Mouse (Mus musculus) cortical plate, adult 2 months (tissue): ENCODE data around the gene Hoxb2.

Experiments
- CTCF ChIP-seq: fragments of 200-500 bp; IDR thresholded peaks from 2 replicates; pipeline ENCODE4 v1.5.1; 2011; ENCODE audit warnings: mild to moderate bottlenecking, control low read depth, low read length; ENCODE audit not compliant: insufficient read depth; ENCODE audit errors: extremely low read depth
- POLR2A ChIP-seq: fragments of 200-500 bp; IDR thresholded peaks from 2 replicates; pipeline ENCODE4 v1.6.1; 2011; ENCODE audit warnings: mild to moderate bottlenecking, low read length, control low read depth; ENCODE audit not compliant: insufficient read depth; ENCODE audit errors: extremely low read depth

DNA sequence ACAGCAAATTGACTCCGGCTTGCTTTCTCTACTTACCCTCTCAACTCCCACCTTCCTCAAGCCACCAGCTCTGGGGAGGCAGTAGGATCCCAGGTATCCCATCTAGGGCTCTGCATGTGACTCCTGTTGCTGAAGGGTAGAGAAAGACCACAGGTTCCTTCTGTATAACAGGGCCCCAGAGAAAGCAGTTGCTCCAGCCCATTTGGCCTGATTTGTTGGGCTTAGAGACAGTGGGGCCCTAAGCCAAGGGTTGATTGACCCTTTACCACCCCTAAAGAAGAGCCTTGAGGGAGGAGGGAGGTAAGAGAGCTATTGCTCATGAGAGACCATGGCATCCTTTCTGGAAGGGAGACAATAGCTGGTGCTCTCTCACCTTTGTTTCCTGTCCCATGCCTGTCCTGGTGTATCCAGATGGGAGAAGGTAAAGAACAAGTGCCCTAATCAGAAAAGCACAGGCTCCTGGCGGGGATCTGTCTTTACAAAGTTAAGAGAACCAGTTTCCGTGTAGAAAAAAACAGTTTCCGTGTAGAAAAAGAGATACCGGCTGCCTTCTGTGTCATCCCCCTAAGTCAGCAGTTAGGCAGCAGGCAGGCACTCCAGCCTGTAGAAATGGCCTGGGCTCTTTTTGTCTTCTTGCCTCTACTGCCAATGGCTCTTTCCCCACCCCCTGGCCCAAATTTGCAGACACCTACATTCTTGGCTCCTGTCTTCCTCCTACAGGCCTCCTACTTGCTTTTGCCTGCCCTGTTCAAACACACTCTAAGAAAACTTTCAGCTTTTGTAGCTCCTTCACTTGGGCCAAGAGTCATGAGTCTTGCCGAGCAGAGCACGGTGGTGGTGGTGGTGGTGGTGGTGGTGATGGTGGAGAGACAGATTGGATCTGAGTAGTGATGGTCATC lies 11.1 kb upstream of the Hoxb2 start:
- TF ChIP-seq CTCF (no peak), POLR2A (no peak)
